Mouse (Mus musculus): Measurements from ENCODE around the gene Mdk. TPM values are rescaled to one million over a fixed set of nuclear protein-coding genes. Genes with fewer than 3 reads are reported as not detected.

Gene Mdk
- polyA plus RNA-seq, 1 experiment from 2014 or later = 639 TPM

GRCm38 (mm10) chr2:91953825-91954224 lies 21.7 kb upstream of the Mdk start:
- Histone ChIP-seq H3K4me2 (ENCODE audit: low read length) (no peak overlapping the region), H3K27ac (peak overlapping the region; percentile 10), H3K9me3 (replicated peaks; ENCODE audit: low read length) (no peaks in the 10 kb centered on the region), H3K4me1 (replicated peaks; ENCODE audit: insufficient read depth, low read length) (peaks cover 31% of the 10 kb centered on the region), H3K36me3 (ENCODE audit: insufficient read depth, low read length) (no peaks in the 10 kb centered on the region), H3K9ac (ENCODE audit: low read depth, low read length) (no peak overlapping the region), H3K27me3 (ENCODE audit: insufficient read depth, low read length) (no peaks in the 10 kb centered on the region), H3K4me3 (replicated peaks; ENCODE audit: low read depth, low read length) (no peak overlapping the region)
- 14% methylated on average over 5 of the region's 5 CpGs for WGBS
- ATAC-seq (replicated peaks; ENCODE audit: low FRiP score, low read depth) (peak; percentile 62), DNase-seq (ENCODE audit: low spot score) (peak; percentile 81)
- TF ChIP-seq CTCF (IDR thresholded peaks at IDR 0.05; ENCODE audit: low read depth) = no peak

- H3K36me3 ChIP-seq (ENCODE audit: insufficient read depth, low read length) = no peaks in the 10 kb centered on the region
- no peaks in the 10 kb centered on the region for H3K9me3 ChIP-seq (replicated peaks; ENCODE audit: low read length)
- H3K27me3 ChIP-seq (ENCODE audit: insufficient read depth, low read length) = no peaks in the 10 kb centered on the region
- H3K4me1 ChIP-seq (replicated peaks; ENCODE audit: insufficient read depth, low read length) = peaks cover 46% of the 10 kb centered on the region
- H3K27ac ChIP-seq = peak overlapping the region; percentile 72
- TF ChIP-seq CTCF (IDR thresholded peaks at IDR 0.05; ENCODE audit: low read depth) = no peak
- no peak overlapping the region; the same call in 1 of the 2 replicates for H3K4me3 ChIP-seq (replicated peaks; ENCODE audit: low read depth, low read length)
- ATAC-seq (replicated peaks; ENCODE audit: low FRiP score, low read depth) = peak; percentile 38
- WGBS = 17% methylated on average over 15 of the region's 15 CpGs
- H3K9ac ChIP-seq (ENCODE audit: low read depth, low read length) = peak overlapping the region; percentile 54; the same call in 1 of the 2 replicates
- DNase-seq (ENCODE audit: low spot score) = peak; percentile 80
- peak overlapping the region; percentile 49 for H3K4me2 ChIP-seq (ENCODE audit: low read length)
Measured at GRCm38 (mm10) chr2:91950275-91951085, 18.4 kb upstream of the Mdk start.

GRCm38 (mm10) chr2:91949411-91950274 lies 17.5 kb upstream of the Mdk start:
- WGBS = 54% methylated on average over 17 of the region's 17 CpGs
- Histone ChIP-seq H3K9ac (ENCODE audit: low read depth, low read length) (peak overlapping the region; percentile 54; the same call in 1 of the 2 replicates), H3K27ac (peak overlapping the region; percentile 72), H3K4me3 (replicated peaks; ENCODE audit: low read depth, low read length) (no peak overlapping the region; the same call in 1 of the 2 replicates), H3K4me2 (ENCODE audit: low read length) (peak overlapping the region; percentile 49), H3K36me3 (ENCODE audit: insufficient read depth, low read length) (no peaks in the 10 kb centered on the region), H3K27me3 (ENCODE audit: insufficient read depth, low read length) (no peaks in the 10 kb centered on the region), H3K9me3 (replicated peaks; ENCODE audit: low read length) (no peaks in the 10 kb centered on the region), H3K4me1 (replicated peaks; ENCODE audit: insufficient read depth, low read length) (peaks cover 41% of the 10 kb centered on the region)
- DNase-seq (ENCODE audit: low spot score) = no peak
- no peak for TF ChIP-seq CTCF (IDR thresholded peaks at IDR 0.05; ENCODE audit: low read depth)
- ATAC-seq (replicated peaks; ENCODE audit: low FRiP score, low read depth) = no peak

- H3K36me3 ChIP-seq (ENCODE audit: insufficient read depth, low read length) = no peaks in the 10 kb centered on the region
- peak overlapping the region; percentile 72; the same call in 1 of the 2 replicates for H3K27ac ChIP-seq
- no peak overlapping the region for H3K4me2 ChIP-seq (ENCODE audit: low read length)
- H3K27me3 ChIP-seq (ENCODE audit: insufficient read depth, low read length) = no peaks in the 10 kb centered on the region
- H3K9me3 ChIP-seq (replicated peaks; ENCODE audit: low read length) = no peaks in the 10 kb centered on the region
- H3K9ac ChIP-seq (ENCODE audit: low read depth, low read length) = no peak overlapping the region
- 52% methylated on average over 3 of the region's 3 CpGs for WGBS
- ATAC-seq (replicated peaks; ENCODE audit: low FRiP score, low read depth) (no peak), DNase-seq (ENCODE audit: low spot score) (no peak)
- TF ChIP-seq CTCF (IDR thresholded peaks at IDR 0.05; ENCODE audit: low read depth) = no peak
- H3K4me1 ChIP-seq (replicated peaks; ENCODE audit: insufficient read depth, low read length) = peaks cover 43% of the 10 kb centered on the region
- no peak overlapping the region for H3K4me3 ChIP-seq (replicated peaks; ENCODE audit: low read depth, low read length)
Measured at GRCm38 (mm10) chr2:91948792-91949241, 16.7 kb upstream of the Mdk start.

- TF ChIP-seq CTCF (IDR thresholded peaks at IDR 0.05; ENCODE audit: low read depth) = no peak
- no peak overlapping the region for H3K4me2 ChIP-seq (ENCODE audit: low read length)
- no peaks in the 10 kb centered on the region for H3K9me3 ChIP-seq (replicated peaks; ENCODE audit: low read length)
- no peak overlapping the region for H3K4me3 ChIP-seq (replicated peaks; ENCODE audit: low read depth, low read length)
- 60% methylated on average over 6 of the region's 6 CpGs for WGBS
- H3K4me1 ChIP-seq (replicated peaks; ENCODE audit: insufficient read depth, low read length) = peaks cover 39% of the 10 kb centered on the region
- DNase-seq (ENCODE audit: low spot score) (no peak), ATAC-seq (replicated peaks; ENCODE audit: low FRiP score, low read depth) (no peak)
- H3K9ac ChIP-seq (ENCODE audit: low read depth, low read length) = no peak overlapping the region
- no peaks in the 10 kb centered on the region for H3K27me3 ChIP-seq (ENCODE audit: insufficient read depth, low read length)
- peak overlapping the region; percentile 62; the same call in 1 of the 2 replicates for H3K27ac ChIP-seq
- no peaks in the 10 kb centered on the region for H3K36me3 ChIP-seq (ENCODE audit: insufficient read depth, low read length)
Measured at GRCm38 (mm10) chr2:91948151-91948509, 16.0 kb upstream of the Mdk start.
